ENCODE assay signal across 16 mouse cellular contexts in genomic region chr1:185431998-185432317, GRCm38 (mm10). TPM values are rescaled to one million over a fixed set of nuclear protein-coding genes. Genes with fewer than 3 reads are reported as not detected.
"Had no signal": no experiment of that assay in that cellular context is flagged by ENCODE, and none has a peak within 500 bp of the region (broad histone marks: within the 10 kb centered on the region; RNA-seq: fewer than 3 reads in every experiment).

No protein-coding gene starts in this region.

- H3K27me3 ChIP-seq: lung, embryonic 15.5 days; midbrain, embryonic 12.5 days; neural tube, embryonic 12.5 days had no signal

- DNase-seq: liver, postnatal 0 days; lung, adult 2 months; lung, postnatal 4 days; midbrain, embryonic 14.5 days; right cerebral cortex, postnatal 14 days; spleen, adult 18-20 months; thymus, adult 2 months; thymus, postnatal 25 days; thymus, postnatal 4 days had no signal

- H3K4me1 ChIP-seq: lung, embryonic 15.5 days; midbrain, embryonic 10.5 days; midbrain, embryonic 12.5 days; neural tube, embryonic 12.5 days had no signal

- ATAC-seq: liver, postnatal 0 days; lung, postnatal 0 days; midbrain, embryonic 16.5 days had no signal

- H3K9ac ChIP-seq: liver, embryonic 15.5 days; liver, postnatal 0 days; lung, embryonic 15.5 days; midbrain, embryonic 12.5 days; neural tube, embryonic 12.5 days had no signal

- H3K4me3 ChIP-seq: liver, embryonic 15.5 days; lung, embryonic 15.5 days; midbrain, embryonic 10.5 days; midbrain, embryonic 12.5 days; neural tube, embryonic 12.5 days had no signal

- H3K4me2 ChIP-seq: liver, embryonic 15.5 days; lung, embryonic 15.5 days; midbrain, embryonic 12.5 days; neural tube, embryonic 12.5 days had no signal

- H3K9me3 ChIP-seq: liver, embryonic 15.5 days; lung, embryonic 15.5 days; midbrain, embryonic 10.5 days; midbrain, embryonic 12.5 days; neural tube, embryonic 12.5 days had no signal

- H3K27ac ChIP-seq: liver, embryonic 15.5 days; lung, embryonic 15.5 days; midbrain, embryonic 10.5 days; midbrain, embryonic 12.5 days; neural tube, embryonic 12.5 days had no signal

RNA-seq across cellular contexts. Expression of gene Slc30a10, which starts 22.7 kb away (rescaled TPM):
- polyA plus RNA-seq: lung, adult 2 months; lung, embryonic 15.5 days; lung, postnatal 0 days had no signal
